Mouse (Mus musculus) limb, embryonic 11.5 days (tissue): ENCODE results near the gene Txn2. TPM values are rescaled to one million over a fixed set of nuclear protein-coding genes. Genes with fewer than 3 reads are reported as not detected.

Experiments
- ATAC-seq: fragments of 200-750 bp; cut with Nextera tagmentation; 2 replicates; pipeline ENCODE4 v1.8.0; 2017; ENCODE audit warnings: low read depth; ENCODE audit not compliant: insufficient number of reproducible peaks, low FRiP score, low TSS enrichment
- DNase-seq: peaks from one replicate; pipeline ENCODE4 v3.0.0-alpha.2; 2015; ENCODE audit warnings: low spot score
- H3K27ac ChIP-seq: fragments of 300-500 bp; sonication (generic); replicated peaks from 2 replicates; pipeline ENCODE4 v1.5.1; 2014; ENCODE audit warnings: low read depth, mild to moderate bottlenecking, low read length
- H3K27me3 ChIP-seq: fragments of 300-500 bp; sonication (generic); 2 replicates; pipeline ENCODE4 v1.6.1; 2014; ENCODE audit warnings: mild to moderate bottlenecking, low read length, mixed read lengths; ENCODE audit not compliant: control insufficient read depth, insufficient read depth
- H3K36me3 ChIP-seq: fragments of 300-500 bp; sonication (generic); 2 replicates; pipeline ENCODE4 v1.6.1; 2014; ENCODE audit warnings: mild to moderate bottlenecking, low read length, moderate library complexity, mixed read lengths; ENCODE audit not compliant: control insufficient read depth, insufficient read depth
- H3K4me1 ChIP-seq: fragments of 300-500 bp; sonication (generic); 2 replicates; pipeline ENCODE4 v1.6.1; 2014; ENCODE audit warnings: low read length, mixed read lengths; ENCODE audit not compliant: control insufficient read depth, insufficient read depth
- H3K4me2 ChIP-seq: fragments of 300-500 bp; sonication (generic); 2 replicates; pipeline ENCODE4 v1.6.1; 2014; ENCODE audit warnings: low read depth, mild to moderate bottlenecking, moderate library complexity; ENCODE audit not compliant: severe bottlenecking
- H3K4me3 ChIP-seq: fragments of 300-500 bp; sonication (generic); 2 replicates; pipeline ENCODE4 v1.5.1; 2014; ENCODE audit warnings: low read depth, low read length
- H3K9ac ChIP-seq: fragments of 300-500 bp; sonication (generic); 2 replicates; pipeline ENCODE4 v1.6.1; 2014; ENCODE audit warnings: mild to moderate bottlenecking, low read length
- H3K9me3 ChIP-seq: fragments of 300-500 bp; sonication (generic); 2 replicates; pipeline ENCODE4 v1.6.1; 2016; ENCODE audit warnings: low read length; ENCODE audit not compliant: control insufficient read depth
- WGBS: fragments of 180-500 bp; shearing (Covaris S2); extraction: QIAGEN DNeasy Blood & Tissue Kit; methylation state at CpG from one replicate; pipeline ENCODE4 v1.1.7; 2014; 5-methylcytosine and 5-hydroxymethylcytosine counted together
- polyA plus RNA-seq: library from polyadenylated mRNA; unstranded; fragments of >200 nt; fragmentation: Nextera tagmentation; extraction: Ambion mirVana; gene quantifications from 2 replicates; pipeline ENCODE4 v1.2.1, GENCODE M21; 2014

Gene Txn2
- polyA plus RNA-seq, 1 experiment from 2014 or later, result 266 TPM

DNA sequence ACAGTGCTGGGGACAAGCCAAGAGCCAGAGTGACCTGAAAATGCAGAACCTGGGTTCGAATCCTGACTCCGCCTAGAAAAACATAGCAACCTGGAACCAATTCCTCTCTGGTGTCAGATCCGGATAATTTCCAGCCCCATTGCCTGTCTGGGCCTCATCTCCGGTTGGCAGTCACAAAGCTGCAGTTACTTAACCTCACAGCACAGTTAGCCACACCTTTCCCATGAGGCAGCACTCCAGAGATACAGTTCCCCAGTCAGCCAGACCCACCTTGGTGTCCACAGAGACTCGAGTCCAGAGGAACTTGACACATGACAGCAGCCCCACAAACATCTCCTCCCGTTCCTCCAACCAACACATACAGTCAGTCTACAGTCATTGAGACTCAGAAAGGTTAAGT is 43.6 kb downstream of the Txn2 start:
- H3K4me1 ChIP-seq, result peaks cover 19% of the 10 kb centered on the region
- H3K9me3 ChIP-seq, result no peaks in the 10 kb centered on the region

DNA sequence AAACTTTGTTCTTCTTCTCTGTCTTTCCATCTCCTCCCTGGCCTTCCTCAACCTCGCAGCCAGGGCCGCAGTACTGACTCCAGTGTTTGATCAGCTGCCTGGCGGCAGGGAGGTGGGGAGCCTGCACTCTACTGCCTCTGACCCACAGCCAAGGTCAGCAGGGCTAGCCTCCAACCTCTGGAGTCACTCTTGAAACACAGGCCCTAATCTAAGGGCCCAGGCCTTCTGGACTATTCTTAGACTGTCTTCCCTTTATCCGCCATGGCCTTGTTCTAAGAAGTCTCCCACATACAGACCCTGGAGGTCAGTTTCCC is 45.2 kb downstream of the Txn2 start:
- H3K36me3 ChIP-seq, result no peaks in the 10 kb centered on the region
- H3K4me1 ChIP-seq, result peaks cover 19% of the 10 kb centered on the region
- no peaks in the 10 kb centered on the region for H3K9me3 ChIP-seq
- ATAC-seq (no peak), DNase-seq (no peak)
- no peak overlapping the region for H3K4me3 ChIP-seq
- no peaks in the 10 kb centered on the region for H3K27me3 ChIP-seq
- 50% methylated on average over 4 of the region's 4 CpGs for WGBS
- H3K9ac ChIP-seq, result peak overlapping the region; percentile 47
- peak overlapping the region; percentile 70 for H3K27ac ChIP-seq
- no peak overlapping the region for H3K4me2 ChIP-seq

More for the DNA sequence above, 43.6 kb downstream of the Txn2 start:
- ATAC-seq (no peak), DNase-seq (no peak)
- H3K36me3 ChIP-seq, result no peaks in the 10 kb centered on the region
- H3K4me3 ChIP-seq, result no peak overlapping the region
- H3K27ac ChIP-seq, result no peak overlapping the region
- no peaks in the 10 kb centered on the region for H3K27me3 ChIP-seq
- 86% methylated on average over 6 of the region's 6 CpGs for WGBS
- no peak overlapping the region for H3K9ac ChIP-seq
- H3K4me2 ChIP-seq, result no peak overlapping the region

DNA sequence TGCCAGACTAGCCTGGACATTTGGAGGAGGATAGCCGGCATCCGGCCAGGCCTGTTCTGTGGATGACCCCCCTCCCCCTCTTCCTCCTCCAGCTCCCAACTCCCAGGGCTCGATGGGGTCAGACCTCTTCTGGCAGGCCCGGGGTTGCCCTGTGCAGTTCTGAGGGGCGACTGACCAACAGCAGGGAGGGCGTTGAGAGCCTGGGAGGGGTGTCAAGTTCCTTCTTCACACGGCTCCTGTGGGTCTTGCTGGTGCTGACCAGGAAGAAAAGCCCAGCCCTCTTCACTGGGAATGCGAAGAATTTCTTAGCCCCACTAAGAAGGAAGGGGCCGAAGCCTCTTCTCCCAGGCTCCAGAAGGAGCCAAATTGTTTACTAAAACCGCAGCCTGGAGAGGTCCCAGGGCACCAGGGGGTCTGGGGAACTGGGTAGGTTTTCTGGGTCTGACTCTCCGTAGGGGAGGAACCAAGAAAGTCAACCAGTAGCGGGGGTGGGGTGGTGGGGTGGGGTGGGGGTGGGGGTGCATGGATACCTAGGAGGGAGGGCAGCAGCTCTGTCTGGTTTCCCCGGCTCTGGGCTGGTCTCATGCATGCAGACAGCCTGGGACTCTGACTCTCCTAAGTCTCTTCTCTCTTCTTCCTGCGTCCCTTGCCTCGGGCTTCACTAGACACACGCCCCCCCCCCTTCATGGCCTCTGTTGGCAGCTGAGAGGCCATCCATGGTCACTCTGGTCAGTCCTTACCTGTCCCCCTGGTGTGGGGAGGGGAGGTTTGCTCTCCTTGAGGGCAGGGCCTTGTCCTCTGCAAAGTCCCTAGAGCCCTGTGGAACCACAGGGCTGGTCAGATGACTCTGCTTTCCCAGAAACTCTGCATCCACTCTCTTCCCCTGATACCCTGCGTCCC is 45.8 kb downstream of the Txn2 start:
- H3K27me3 ChIP-seq, result no peaks in the 10 kb centered on the region
- no peak overlapping the region for H3K4me3 ChIP-seq
- 9% methylated on average over 17 of the region's 17 CpGs for WGBS
- no peaks in the 10 kb centered on the region for H3K36me3 ChIP-seq
- ATAC-seq, result peak; percentile 28; the same call in 1 of the 2 replicates
- peaks cover 19% of the 10 kb centered on the region for H3K4me1 ChIP-seq
- no peaks in the 10 kb centered on the region for H3K9me3 ChIP-seq
- H3K4me2 ChIP-seq, result peak overlapping the region; percentile 20; the same call in 1 of the 2 replicates
- peak; percentile 73 for DNase-seq
- H3K27ac ChIP-seq, result peak overlapping the region; percentile 70
- H3K9ac ChIP-seq, result peak overlapping the region; percentile 47

DNA sequence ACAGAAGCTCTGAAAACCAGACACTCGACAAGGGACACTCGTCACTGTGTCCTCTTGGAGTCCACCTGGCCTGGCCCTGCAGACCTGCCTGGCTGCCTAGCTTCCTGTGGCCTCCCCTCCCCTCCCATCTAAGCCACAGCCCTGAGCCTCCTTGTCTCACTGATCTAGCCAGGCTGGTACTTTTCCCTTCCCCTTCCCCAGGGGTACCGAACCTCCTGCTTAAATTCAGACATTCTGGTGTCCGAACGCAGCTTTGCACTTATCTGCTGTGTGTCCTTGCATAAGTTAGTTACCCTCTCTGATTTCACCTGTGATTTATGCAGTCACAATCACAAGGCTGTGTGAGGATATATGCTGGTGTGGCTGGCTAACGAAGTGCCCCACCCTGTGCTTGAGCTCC is 46.5 kb downstream of the Txn2 start:
- ATAC-seq, result peak; percentile 5; the same call in 1 of the 2 replicates
- H3K4me2 ChIP-seq, result no peak overlapping the region
- 52% methylated on average over 6 of the region's 6 CpGs for WGBS
- H3K9me3 ChIP-seq, result no peaks in the 10 kb centered on the region
- peaks cover 19% of the 10 kb centered on the region for H3K4me1 ChIP-seq
- no peak overlapping the region; the same call in 1 of the 2 replicates for H3K27ac ChIP-seq
- no peak overlapping the region for H3K9ac ChIP-seq
- no peak for DNase-seq
- no peaks in the 10 kb centered on the region for H3K36me3 ChIP-seq
- H3K27me3 ChIP-seq, result no peaks in the 10 kb centered on the region
- no peak overlapping the region for H3K4me3 ChIP-seq

DNA sequence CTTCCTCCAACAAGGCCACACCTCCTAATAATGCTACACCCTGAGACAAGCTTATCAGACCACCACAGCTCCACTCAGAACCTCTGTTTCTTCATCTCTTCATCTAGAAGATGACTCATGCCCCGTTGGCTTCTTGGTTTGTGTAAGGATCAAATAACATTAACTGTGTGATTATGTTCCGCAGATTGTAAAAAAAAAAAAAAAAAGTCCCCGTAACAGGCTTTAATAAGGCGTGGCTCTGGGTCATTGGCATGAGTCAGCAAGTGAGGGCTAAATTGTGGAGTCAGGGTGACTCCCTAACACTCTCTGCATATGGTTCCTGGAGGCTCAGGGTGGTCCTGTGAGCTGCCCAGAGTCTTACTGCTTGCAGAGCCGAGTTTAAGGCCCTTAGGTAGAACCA is 47.1 kb downstream of the Txn2 start:
- H3K9ac ChIP-seq, result no peak overlapping the region
- no peak overlapping the region for H3K4me3 ChIP-seq
- H3K27me3 ChIP-seq, result no peaks in the 10 kb centered on the region
- H3K4me2 ChIP-seq, result no peak overlapping the region
- 43% methylated on average over 5 of the region's 5 CpGs for WGBS
- no peak overlapping the region for H3K27ac ChIP-seq
- peaks cover 19% of the 10 kb centered on the region for H3K4me1 ChIP-seq
- DNase-seq (no peak), ATAC-seq (no peak)
- H3K9me3 ChIP-seq, result no peaks in the 10 kb centered on the region
- H3K36me3 ChIP-seq, result no peaks in the 10 kb centered on the region

DNA sequence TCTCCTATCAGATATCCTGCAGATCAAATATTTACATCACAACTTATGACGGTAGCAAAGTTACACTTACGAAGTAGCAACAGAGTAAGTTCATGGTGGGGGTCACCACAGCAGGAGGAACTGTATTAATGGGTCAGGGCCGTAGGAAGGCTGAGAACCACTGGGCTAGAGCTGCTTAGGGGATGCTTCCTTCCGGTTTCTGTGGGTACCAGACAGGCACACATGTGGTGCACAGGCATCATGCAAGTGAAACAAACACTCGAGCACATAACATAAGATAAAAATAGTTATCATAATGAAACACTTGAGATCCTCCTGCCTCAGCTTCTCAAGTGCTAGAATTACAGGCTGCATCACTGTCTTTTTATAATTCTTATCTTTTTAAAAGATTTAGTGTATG is 48.1 kb downstream of the Txn2 start:
- no peak overlapping the region for H3K9ac ChIP-seq
- H3K4me3 ChIP-seq, result no peak overlapping the region
- H3K4me1 ChIP-seq, result peaks cover 19% of the 10 kb centered on the region
- no peaks in the 10 kb centered on the region for H3K27me3 ChIP-seq
- H3K4me2 ChIP-seq, result no peak overlapping the region
- DNase-seq, result no peak
- no peak overlapping the region for H3K27ac ChIP-seq
- no peaks in the 10 kb centered on the region for H3K9me3 ChIP-seq
- H3K36me3 ChIP-seq, result no peaks in the 10 kb centered on the region
- WGBS, result 88% methylated on average over 5 of the region's 5 CpGs
- ATAC-seq, result no peak

DNA sequence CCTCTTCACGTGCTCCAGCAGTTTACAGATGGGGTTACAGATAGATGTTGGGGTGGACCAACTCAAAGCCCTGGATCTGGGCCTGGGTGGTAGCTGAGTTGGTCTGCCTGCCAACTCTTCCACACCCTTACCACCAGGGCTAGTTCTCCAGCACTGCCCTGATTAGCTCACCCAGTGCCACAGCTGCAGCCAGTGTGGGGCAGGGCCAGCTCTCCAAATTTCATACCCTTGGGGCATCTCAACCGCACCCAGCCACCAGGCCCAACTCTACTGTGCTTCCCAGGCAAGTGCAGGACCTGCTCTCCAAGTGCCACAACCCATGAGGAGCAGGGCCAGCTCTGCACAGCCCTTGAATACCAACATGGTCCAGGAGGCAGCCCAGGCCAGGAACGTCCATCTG is 49.0 kb downstream of the Txn2 start:
- no peak for ATAC-seq
- DNase-seq, result no peak
- 89% methylated on average over 3 of the region's 3 CpGs for WGBS
- Histone ChIP-seq H3K9me3 (no peaks in the 10 kb centered on the region), H3K27ac (no peak overlapping the region), H3K4me3 (no peak overlapping the region), H3K36me3 (no peaks in the 10 kb centered on the region), H3K4me2 (no peak overlapping the region), H3K4me1 (peaks cover 19% of the 10 kb centered on the region), H3K27me3 (no peaks in the 10 kb centered on the region), H3K9ac (no peak overlapping the region)

DNA sequence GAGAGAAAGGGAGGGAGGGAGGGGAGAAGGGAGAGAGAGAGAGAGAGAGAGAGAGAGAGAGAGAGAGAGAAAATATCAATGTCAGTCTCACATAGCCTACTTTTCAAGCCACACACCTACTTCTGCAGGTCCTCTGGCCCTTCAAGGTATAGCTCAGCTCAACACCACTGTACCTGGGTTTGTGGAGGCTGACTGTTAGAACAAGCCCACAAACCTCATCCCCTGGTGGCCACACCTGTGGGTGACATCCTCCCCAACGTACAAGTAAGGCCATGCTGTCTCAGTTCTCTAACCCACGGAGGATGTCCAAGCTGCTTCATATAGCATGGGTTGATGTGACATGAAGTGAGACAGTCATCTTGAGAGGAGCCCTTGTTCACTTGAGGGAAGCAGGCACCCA is 51.6 kb downstream of the Txn2 start:
- 80% methylated on average over 2 of the region's 2 CpGs for WGBS
- Histone ChIP-seq H3K4me1 (peaks cover 3% of the 10 kb centered on the region), H3K9me3 (no peaks in the 10 kb centered on the region), H3K27me3 (no peaks in the 10 kb centered on the region), H3K27ac (no peak overlapping the region), H3K4me3 (no peak overlapping the region), H3K4me2 (no peak overlapping the region), H3K9ac (no peak overlapping the region), H3K36me3 (no peaks in the 10 kb centered on the region)
- no peak for DNase-seq
- no peak for ATAC-seq
